Mouse (Mus musculus) frontal cortex, adult (tissue): ENCODE results near the gene Gata5.

Experiments used
- ATAC-seq: cut with Nextera tagmentation; 2 replicates; pipeline ENCODE4 v1.9.2; 2017; ENCODE audit warnings: mild to moderate bottlenecking, moderate library complexity, mixed read lengths; ENCODE audit not compliant: low TSS enrichment

Gene Gata5

GRCm38 (mm10) chr2:180334551-180334986 lies at the start of gene Gata5:
Gata5 (minus strand) TSS chr2:180334699.
- ATAC-seq, result no peak

DNA sequence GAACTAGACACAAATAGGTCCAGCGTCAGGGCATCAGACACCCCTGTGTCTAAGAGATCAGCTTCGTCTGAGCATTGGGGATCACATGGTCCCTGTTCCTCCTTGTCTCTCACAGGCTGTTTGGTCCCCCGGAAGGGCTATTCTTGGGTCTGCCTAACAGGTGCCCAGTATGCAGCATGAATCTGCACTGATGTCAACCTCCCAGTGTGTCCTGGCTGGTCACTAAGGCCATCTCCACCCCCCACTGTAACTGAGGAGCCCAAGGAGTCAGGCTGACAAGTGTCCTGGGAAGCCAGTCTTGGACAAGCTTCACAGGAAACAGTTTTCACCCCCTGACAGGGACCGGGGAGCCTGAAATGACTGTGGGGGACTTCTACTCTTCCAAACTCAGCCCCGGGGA lies 42.2 kb upstream of the Gata5 start:
- no peak for ATAC-seq

DNA sequence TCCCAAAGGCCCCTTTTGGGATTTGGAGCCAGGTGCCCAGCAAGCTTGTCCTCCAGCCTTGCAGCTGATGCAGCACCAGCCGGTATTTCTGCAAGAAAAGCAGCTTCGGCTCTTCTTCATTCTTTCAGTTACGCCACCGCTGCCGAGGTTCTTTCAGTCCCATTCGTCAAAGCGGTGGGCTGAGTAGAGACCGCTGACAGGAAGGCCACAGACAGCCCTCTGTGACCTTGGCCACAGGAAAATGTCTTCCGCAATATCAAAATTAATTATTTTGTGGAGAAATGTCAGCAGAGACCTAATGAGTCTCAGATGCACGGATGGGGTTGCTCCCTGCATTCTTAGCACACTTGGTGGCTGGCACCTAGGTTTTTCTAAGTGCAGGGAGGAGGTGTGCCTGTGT lies 38.8 kb upstream of the Gata5 start:
- no peak for ATAC-seq

DNA sequence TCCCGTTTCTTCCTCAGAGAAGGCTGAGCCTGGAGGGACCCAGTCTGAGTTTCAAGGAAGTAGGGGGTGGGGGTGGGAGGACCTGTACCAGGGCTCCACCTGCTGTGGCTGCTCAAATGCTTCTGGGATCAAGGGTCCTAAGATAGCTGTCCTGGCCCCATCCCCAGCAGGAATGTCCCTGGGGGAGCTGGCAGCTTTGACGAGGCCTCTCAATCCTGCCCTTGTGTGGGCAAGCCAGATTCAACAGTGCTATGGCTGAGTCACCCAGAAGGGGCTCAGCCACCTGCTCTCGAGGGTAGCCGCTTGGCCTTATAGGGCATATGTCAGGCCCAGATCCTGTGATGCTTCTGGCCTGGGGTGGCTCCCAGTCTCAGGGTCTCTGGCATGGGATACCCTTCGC lies 33.9 kb upstream of the Gata5 start:
- no peak for ATAC-seq

- ATAC-seq, result no peak
These were observed 32.9 kb upstream of the Gata5 start for GRCm38 (mm10) chr2:180367350-180367749.

DNA sequence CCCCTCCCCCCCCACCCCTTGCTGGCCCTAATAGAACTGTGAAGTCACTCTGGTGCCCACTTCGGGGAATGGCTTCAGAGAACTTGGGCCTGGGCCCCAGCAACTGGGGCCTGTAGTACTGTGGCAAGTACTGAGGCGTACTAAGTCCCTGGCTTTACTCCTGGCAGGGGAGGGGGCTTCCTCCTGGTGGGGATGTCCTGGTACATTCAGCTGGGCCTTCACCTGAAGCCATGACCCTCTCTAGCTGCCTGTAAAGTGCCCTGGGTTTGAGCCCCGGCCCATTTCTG lies 28.9 kb upstream of the Gata5 start:
- ATAC-seq, result no peak

DNA sequence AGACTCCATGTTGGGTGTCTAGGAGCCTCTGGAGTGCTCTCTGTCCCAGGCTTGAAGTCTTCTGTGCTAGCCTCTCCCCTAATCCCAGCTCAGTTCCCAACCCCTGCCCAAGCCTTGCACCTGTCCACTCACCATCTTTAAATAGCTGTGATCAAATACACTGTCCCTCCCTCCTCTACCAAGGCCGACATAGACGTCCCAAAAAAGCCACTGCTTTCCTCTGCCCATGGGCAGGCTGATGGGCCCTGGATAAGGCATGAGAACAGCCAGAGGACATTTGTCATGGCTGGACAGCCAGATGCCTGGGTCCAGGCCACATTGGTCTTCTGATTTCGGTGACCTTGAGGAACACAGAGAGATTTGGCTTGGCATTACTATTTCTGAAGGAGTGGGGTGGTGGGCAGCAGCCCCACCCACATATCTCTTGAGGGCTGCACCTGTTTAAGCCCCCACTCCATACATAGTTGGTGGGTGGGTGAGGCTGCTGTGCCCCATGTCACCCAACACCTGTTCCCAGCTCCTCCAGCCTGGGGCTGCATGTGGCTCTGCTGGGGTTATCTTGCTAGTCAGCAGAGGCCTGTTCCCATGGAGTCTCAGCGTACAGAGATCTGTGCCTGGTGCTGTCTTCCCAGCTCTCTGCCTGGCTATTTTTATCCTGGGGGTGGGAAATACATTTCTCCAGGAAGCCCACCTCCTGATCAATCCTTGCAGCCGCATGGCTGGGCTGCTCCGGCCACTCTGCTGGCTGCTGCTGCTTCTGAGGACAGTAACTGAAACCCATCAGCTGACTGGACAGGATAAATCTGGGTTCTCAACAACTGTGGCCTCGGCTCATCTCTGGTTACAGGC lies 28.3 kb upstream of the Gata5 start:
- no peak for ATAC-seq

GRCm38 (mm10) chr2:180359062-180359461 lies 24.6 kb upstream of the Gata5 start:
- peak; percentile 55; the same call in 1 of the 2 replicates for ATAC-seq

- peak; percentile 89 for ATAC-seq
These were observed 18.8 kb upstream of the Gata5 start for GRCm38 (mm10) chr2:180353338-180353737.

DNA sequence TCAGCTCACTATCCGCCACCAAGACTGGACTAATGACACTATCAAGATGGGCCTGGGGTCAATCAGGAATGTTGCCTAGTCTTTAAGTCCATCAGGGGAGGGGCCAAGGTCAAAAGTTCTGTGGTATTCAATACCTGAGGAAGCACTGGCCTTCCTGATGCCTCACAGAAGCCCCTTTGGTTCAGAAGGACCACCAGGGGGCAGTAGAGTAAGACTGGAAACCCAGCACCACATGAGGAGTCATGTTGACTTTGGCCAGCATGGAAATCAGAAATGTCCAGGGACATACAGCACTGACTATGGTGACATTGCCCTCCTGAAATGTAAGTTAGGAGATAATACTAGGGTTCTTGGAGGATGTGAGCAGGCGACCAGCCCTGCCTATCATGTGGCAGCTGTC lies 16.2 kb upstream of the Gata5 start:
- ATAC-seq, result no peak

DNA sequence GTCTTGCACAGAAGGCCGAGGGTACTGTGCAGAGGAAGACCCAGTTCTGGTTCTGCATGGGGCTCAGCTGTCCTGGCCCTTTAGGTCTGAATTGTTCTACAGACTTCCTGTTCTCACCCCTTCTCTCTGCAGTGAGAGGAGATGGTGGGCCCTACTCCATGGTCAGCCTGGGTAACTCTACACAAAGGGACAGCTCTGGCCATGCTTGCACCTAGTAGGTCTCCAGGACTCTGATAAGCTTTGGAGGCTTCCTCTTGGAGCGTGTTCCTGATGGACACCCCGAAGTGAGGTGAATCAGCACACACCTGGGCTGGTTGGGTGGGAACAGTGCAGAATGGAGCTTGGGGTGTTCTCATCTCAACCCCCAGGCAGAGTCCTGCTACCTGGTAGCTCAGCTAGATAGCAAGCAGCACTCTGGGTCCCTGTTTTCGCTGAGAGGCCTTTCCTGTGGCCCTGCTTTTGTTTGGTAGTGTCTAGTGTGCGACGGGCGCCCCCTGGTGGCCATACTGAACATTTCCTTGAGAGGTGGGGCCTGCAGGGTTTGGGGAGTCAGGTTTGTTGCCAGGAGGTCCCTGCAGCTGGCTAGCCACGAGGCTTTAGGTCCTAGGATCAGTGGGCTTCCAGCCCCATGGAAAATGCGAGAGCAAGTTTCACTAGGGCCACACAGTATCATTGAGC lies 12.5 kb upstream of the Gata5 start:
- peak; percentile 79 for ATAC-seq

- no peak for ATAC-seq
These were observed 8.6 kb upstream of the Gata5 start for GRCm38 (mm10) chr2:180343092-180343491.

DNA sequence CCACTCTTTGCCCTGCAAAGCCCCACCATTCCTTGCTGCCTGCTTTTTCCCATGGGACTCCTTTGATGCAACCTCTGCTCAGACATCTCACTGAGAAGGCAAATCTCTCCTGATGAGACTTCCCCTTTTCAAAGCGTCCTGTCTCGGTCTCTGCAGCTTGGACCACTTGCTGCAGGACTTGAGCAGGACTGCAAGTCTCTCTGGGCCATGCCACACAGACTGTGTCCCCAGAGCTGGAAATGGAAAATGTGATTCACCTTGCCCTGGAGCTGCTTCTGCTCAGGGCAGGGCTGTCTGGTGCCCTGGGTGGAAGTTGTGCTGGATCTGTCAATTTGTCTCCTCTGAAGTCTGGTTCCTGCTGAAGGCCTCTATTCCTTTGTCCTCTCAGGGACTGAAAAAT lies 7.7 kb upstream of the Gata5 start:
- ATAC-seq, result no peak

GRCm38 (mm10) chr2:180341229-180341628 lies 6.7 kb upstream of the Gata5 start:
- ATAC-seq, result no peak

GRCm38 (mm10) chr2:180339886-180340285 lies 5.4 kb upstream of the Gata5 start:
- no peak for ATAC-seq

- no peak for ATAC-seq
These were observed 535 bp downstream of the Gata5 start for GRCm38 (mm10) chr2:180333778-180334550.

DNA sequence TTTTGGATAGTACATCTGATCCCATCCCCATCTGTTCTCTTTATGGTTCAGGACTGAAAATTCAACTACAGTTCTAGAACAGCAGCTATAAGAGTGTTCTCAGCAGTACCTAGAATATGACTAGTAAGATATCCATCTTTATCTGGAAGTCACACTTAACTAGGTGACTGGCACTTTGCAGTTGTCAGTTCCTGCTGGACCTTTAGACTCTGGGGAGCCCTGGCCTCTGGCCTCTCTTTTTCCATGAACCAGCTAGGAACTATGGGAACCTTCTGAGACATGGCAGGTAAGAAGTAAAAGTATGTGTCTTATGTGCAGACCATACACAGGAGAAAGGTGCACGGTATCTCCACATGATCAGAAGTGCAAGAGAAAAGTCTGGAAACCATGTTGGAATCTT lies 5.0 kb downstream of the Gata5 start:
- no peak for ATAC-seq

- no peak for ATAC-seq
These were observed 11.7 kb downstream of the Gata5 start for GRCm38 (mm10) chr2:180322674-180323355.

DNA sequence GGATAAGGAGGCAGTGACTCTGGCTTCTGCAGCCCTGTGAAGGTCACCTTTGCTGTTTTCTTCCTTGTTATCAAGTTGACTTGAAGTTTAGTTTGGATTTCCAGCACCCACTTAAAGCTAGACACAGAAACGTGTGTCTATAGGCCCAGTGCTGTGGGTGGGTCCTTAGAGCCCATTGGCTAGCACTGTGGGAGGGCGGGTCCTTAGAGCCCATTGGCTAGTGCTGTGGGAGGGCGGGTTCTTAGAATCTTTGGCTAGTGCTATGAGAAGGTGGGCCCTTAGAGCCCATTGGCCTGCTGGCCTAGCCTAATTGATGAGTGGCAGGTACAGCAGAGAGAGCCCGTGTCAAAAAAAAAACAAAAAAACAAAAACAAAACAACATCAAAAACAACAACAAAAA lies 14.3 kb downstream of the Gata5 start:
- ATAC-seq, result no peak

DNA sequence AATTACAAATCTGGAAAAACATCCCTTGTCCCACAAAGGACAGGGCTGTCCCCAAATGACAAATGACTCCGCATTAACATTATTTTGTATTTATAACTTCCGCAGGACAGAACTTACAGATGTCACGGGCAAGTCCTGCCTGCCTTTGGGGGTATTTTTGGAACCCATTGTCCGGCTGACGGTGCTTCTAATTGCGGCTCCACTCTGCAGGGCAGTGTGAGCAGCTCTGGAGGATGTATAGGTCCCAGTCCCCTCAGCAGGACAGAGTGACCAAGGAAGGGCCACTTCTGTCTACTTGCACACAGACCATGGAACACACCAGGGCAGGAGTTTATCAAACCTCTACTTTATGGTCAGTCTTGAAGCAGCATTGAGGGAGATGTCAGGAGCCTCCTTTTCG lies 16.9 kb downstream of the Gata5 start:
- no peak for ATAC-seq

DNA sequence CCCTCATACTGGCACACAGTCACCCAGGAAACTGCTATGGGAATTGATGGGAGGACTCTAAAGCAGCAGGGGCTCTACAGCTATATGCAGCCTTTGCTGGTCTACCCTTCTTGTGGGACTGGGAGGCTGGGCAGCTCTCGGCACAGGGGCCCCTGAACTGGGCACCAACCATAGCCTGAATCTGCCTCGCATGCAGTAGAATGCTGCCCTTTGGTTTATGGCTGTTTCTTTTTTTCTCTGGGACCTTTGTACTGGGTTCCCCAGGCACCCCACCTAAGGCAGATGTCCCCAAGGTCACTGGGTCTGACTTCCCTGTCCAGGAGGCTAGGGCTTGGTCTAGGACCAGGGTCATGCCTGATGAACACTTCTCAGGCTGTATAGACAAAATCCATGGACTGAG lies 20.2 kb downstream of the Gata5 start:
- ATAC-seq, result no peak

GRCm38 (mm10) chr2:180311147-180311546 lies 23.4 kb downstream of the Gata5 start:
- ATAC-seq, result no peak
